Mouse (Mus musculus): Measurements from ENCODE around the gene Hyal4.

Gene Hyal4

DNA sequence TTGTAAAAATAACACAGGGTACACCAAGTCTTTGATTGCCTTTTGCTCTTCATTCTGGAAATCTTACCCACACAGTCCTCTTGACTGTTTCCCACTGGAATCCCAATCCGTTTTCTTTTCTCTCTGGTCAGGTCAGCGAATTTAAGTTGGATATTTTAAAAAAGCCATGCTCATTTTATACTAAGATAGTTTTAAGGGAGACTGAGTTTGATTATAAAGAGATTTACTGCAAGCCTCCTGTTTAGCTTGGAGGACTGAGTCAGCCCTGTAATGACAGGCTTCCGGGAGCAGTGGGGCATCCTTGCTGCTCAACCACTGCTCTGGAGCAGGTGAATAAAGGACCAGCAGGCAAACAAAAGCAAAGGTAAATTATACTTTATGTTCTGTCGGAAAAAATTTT is at the start of gene Hyal4:
Gene Hyal4, plus strand, starts transcription at position 301 of the 400 bp plus-strand sequence.
- no peak for DNase-seq

DNA sequence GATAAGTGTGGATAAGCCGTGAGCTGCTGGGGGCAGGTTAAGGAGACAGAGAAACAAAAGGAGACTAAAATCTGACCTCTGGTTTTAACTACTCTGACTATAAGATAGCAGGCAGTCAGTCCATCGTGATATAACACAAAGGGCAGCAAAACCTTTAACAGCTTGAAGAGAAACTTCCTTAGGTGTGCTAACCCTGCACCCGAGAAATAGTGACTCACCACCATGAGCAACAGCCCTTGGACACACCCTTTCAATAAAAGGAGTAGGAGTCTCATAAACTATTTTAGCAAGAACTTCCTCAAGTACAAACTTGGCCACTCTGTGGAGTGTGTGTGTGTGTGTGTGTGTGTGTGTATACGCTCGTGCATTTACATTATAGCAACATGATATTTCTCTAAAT is 41.0 kb upstream of the Hyal4 start:
- no peak for DNase-seq

DNA sequence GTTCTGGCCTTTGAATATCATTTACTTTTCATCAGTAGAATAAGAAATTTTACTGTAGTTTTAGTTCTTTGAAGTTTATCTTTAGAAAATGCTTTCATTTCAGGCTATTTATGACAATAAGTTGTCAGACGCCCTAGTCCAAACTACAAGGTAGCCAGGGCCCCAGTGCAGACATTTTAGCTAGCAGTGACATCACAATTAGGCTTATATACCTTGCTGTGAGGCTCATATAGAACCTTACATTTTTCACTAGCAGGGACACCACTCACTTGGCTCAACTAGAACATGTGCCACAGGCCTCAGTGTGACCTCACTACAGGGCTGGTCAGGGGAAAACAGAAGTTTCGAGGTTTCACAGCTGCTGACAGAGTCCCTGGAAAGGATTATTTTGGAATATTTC is 40.6 kb upstream of the Hyal4 start:
- no peak for DNase-seq

DNA sequence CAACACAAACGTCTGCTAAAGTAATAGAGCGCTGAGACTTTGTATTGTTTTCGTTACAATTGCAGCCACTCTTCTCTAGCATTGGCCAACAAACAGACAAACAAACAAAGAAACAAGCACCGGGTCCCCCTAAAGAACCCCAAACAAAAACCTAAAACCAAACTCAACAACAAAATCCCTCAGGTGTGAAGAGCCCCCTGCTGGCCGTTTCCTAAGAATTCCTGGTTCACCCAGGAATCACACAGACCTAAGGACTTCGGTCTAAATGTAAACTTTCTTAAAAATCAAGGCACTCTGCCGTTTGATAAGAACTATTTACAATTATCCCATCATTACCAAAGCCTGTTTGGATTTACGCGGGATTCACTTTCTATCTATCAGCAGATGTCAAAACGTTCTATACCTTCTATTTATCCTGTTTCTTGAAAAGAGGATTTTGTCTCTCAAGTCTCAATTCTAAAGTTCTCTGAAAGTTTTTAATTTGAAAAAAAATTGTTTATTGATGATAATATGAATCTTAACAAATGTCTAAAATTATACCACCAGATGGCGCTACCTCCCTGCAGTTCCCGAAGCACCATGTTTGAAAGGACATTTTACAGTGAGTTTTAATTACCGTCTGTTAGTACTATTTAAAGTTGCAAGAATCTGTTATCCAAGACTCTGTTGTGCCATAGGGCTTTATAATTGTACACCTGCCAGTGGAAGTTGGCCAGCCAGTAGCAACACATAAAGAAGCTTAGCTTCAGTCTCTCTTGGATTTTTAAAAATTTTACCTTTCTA is 26.6 kb upstream of the Hyal4 start:
- DNase-seq: peak; percentile 30

DNA sequence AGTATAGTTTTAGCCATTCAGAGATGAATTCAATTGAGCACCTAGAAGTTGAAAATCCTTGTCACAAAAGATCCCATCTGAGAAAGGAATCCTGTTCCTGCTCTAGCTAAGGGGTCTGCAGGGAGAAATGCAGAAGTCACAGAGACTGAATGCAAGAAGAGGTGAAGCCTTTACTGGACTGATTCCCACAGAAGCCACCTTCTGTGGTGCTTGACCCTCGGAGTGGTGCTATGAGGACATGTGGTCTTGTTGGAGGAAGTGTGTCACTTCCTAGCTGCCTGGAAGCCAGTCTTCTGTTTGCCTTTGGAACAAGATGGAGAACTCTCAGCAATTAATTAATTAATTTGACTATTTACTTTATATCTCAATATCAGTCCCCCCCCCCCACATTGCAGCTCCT is 20.0 kb upstream of the Hyal4 start:
- DNase-seq: no peak

DNA sequence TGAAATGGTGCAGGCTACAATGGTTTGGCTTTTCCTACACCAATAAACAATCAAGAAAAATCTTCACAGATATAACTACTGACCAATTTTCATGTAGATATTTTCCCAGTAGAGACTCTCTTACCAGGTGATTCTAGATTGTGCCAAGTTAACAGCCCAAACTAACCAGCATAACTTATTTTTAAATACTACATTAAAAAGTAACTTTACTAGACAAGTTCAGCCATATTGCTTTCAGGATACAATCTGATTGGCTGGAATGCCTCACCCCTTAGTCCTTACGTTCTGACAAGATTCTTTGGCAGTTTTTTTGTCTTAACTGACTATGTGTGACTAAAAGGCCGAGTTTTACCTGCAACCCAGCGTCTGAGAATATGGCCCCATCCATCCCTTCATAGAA is 15.2 kb upstream of the Hyal4 start, which contains the start of gene Hyal6:
Gene Hyal6, plus strand, starts transcription at position 301 of the 400 bp plus-strand sequence.
- DNase-seq: no peak

DNA sequence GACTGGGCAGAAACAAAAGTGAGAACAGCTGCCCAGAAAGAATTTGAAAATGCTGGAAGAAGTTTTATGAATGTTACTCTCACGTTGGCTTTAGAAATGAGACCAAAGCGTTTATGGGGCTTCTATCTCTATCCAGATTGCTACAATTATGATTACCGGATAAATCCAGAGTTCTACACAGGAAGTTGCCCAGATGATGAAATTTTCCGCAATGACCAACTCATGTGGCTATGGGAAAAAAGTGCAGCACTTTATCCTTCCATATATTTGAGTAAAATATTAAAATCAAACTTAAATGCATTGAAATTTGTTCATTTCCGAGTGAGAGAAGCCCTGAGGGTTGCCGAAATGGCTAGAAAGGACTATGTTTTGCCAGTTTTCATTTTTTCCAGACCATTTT is 13.6 kb upstream of the Hyal4 start:
- DNase-seq: no peak

DNA sequence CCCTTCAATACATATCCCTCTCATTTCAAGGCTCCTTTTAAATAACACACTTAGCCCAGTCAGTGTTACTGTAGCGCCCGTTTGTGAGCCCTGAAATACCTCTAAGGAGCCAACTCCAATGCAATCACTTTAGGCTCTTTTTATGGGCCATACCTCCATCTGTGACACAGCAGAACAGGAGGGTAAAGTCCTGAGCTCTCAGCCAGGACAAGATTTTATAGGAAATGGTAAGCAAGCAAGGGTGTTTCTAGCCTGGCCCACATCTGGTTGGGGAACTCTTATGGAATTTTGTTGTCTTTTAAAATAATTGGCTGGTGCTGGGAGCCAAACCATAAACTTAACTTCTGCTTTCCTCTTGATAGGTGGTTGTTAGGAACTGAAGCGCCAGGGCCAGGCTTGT is 11.2 kb downstream of the Hyal4 start:
- no peak for DNase-seq

DNA sequence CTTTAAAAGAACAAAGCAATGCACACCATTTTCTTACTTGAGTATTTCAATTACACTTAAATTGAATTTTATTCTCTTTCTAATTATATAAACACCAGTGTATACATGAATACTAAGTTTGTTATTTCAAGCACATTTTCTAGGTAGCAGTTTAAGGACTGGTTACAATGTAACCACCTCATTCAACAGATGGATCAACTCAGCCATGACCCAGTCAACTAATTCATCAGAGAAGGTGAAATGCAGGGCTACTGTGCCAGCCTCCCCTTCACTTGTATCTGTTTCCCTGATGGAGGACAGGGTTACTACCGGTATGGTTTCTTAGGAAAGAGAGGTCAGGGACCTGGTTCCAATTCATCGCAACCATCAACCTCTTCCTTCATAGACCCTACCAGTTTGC is 18.1 kb downstream of the Hyal4 start:
- DNase-seq: no peak

DNA sequence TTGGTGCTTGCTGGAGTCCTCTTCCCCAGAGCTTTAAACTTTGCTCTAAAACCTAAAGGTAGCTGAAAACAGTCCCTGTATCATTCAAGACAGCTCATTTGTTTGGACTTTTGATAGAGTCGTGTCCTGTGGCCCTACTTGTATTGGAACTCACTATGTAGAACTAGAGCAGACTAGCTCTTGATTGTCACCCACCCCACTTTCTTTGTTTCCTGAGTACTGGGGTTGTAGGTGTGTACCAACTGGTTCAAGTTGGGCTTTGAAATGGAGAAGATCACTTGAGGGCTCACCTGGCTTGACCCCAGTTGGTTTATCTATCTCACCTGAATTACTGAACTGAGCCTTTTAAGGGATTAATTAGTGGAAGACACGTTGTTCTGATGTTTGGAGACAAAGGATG is 31.1 kb downstream of the Hyal4 start:
- no peak for DNase-seq

DNA sequence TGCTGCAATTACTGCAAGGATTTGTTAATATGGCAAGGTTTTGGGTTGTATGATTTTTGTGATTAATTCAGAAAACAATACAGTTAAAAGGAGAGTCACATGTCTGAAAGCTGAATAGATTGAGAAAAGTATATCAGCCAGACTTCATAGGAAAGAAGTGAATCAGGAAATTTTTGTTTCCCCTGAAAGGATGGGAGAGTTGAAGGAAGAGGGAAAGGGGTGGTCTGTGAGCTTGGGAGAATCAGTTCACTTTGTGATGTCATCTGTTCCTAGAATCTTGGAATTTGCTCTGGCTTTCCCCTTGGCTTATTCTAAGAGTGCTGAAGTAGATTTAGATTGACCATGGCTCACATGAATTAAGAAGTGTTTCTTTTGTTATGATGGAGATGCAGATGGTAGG is 42.8 kb downstream of the Hyal4 start, which contains the start of gene Spam1:
Gene Spam1, plus strand, starts transcription at position 301 of the 400 bp plus-strand sequence.
- DNase-seq: no peak
